In the genomic region with DNA sequence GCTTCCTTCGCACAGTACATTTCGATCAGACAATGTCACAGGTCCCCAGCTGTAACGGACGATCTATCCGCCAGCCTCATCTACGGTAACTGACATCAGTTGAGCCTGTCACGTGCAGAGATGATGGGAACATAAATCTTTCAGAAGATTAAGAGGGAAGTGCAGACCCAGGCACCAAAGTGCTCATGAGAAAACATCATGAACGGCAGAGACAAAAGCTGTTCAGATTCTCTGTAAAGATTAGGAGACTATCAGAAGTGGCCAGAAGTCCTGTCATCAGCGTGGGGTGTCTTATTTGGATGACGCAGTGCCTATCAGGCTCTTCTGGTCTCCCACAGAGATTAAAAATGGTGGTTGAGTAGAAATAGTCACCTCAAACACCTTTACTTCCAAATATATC, we compare ENCODE assay signal across 1 mouse cellular context.
TF ChIP-seq lines count a peak whose summit lies in the region.

No protein-coding gene starts in this region.

TF ChIP-seq in MEL, 35 proteins besides CTCF, POLR2A, EP300 and RAD21 (continued from another document):
- peak in 1 of 2 experiments; percentile 62; a peak in 2 of 4 replicates for TF ChIP-seq USF2 (IDR thresholded peaks at IDR 0.05; ENCODE audit: borderline replicate concordance in 1 of 2, insufficient read depth in 1 of 2, low read depth in 1 of 2, low read length in 2 of 2)
- peak; percentile 92 for TF ChIP-seq GATA1 (IDR thresholded peaks at IDR 0.05; ENCODE audit: low read depth, low read length)
- TF ChIP-seq POLR2AphosphoS5 (IDR thresholded peaks at IDR 0.05; ENCODE audit: borderline replicate concordance, low read depth, low read length) = no peak
- TF ChIP-seq MYC (IDR thresholded peaks at IDR 0.05; ENCODE audit: low read depth, low read length) = peak; percentile 45; the same call in 1 of the 2 replicates
- no peak for TF ChIP-seq ZKSCAN1 (IDR thresholded peaks at IDR 0.05; ENCODE audit: low read depth, low read length)
- peak; percentile 66 for TF ChIP-seq TAL1 (IDR thresholded peaks at IDR 0.05; ENCODE audit: low read length)
- TF ChIP-seq KAT2A (conservative IDR thresholded peaks at IDR 0.05; ENCODE audit: low read depth, low read length) = no peak
- TF ChIP-seq MAX (IDR thresholded peaks at IDR 0.05; ENCODE audit: low read length) = peak; percentile 80
- no peak for TF ChIP-seq HCFC1 (IDR thresholded peaks at IDR 0.05; ENCODE audit: low read depth, low read length)
- peak; percentile 92 for TF ChIP-seq TCF12 (IDR thresholded peaks at IDR 0.05; ENCODE audit: low read depth, low read length)
- TF ChIP-seq SIN3A (IDR thresholded peaks at IDR 0.05; ENCODE audit: low read length) = peak; percentile 67
- TF ChIP-seq RCOR1 (IDR thresholded peaks at IDR 0.05; ENCODE audit: low read depth, low read length) = peak; percentile 78
